Mouse (Mus musculus) C2C12 (cell line): ENCODE data around the gene 1110008L16Rik.

ENCODE experiments used
- CTCF ChIP-seq: IDR thresholded peaks from one replicate; pipeline ENCODE4 v1.5.1; 2011; ENCODE audit not compliant: control insufficient read depth, insufficient read depth, insufficient read length
- USF1 ChIP-seq: IDR thresholded peaks from one replicate; pipeline ENCODE4 v1.6.1; 2011; ENCODE audit warnings: low read depth, mild to moderate bottlenecking, control low read depth, moderate library complexity

DNA sequence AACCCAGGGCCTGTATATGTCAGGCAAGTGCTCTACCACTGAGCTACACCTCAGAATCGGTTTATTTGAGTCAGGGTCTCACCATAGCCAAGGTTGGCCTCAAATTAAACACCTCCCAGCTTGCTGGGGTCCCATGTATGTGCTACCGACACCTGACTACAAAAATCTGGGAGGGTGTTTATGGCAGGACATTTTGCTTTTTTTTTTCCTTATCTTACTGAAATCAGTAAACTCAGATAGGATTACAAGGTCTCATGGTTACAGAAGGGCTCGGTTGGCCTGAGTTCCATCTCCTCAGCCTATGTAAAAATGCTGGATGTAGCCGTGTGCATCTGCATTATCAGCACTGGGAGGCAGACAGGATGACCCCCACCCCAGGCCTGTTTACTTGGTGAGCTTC is 29.4 kb downstream of the 1110008L16Rik start:
- TF ChIP-seq CTCF (no peak), USF1 (no peak)
